Mouse (Mus musculus): ENCODE data around the gene Clec10a. TPM values are rescaled to one million over a fixed set of nuclear protein-coding genes. Genes with fewer than 3 reads are reported as not detected.

Clec10a gene
- polyA plus RNA-seq, 1 experiment from 2014 or later, result 1.4 TPM

- Histone ChIP-seq H3K4me3 (ENCODE audit: low read depth, low read length) (no peak overlapping the region), H3K4me2 (replicated peaks; ENCODE audit: low read depth, low read length) (no peak overlapping the region)
- 76% methylated on average over 5 of the region's 5 CpGs for WGBS
These were observed 52.9 kb downstream of the Clec10a start for GRCm38 (mm10) chr11:70208778-70209388.

DNA sequence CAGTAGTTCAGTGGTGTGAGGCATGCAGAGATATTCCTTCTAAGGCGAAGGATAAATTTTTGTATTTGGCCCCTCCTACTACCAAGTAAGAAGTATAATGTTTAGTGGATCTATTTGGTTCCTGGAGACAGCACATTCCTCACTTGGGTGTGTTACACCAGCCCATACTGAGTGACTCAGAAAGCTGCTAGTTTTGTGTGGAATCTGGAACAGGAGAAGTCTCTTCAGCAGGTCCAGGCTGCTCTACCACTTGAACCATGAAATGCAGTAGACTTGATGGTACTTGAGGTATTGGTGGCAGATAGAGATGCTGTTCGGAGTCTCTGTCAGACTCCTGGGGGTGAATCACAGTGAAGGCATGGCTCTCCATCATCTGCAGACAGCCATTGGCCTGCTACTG, 54.7 kb downstream of the Clec10a start:
- Histone ChIP-seq H3K36me3 (ENCODE audit: control insufficient read depth, insufficient read depth, low read length) (no peaks in the 10 kb centered on the region), H3K4me1 (replicated peaks; ENCODE audit: control insufficient read depth, insufficient read depth, low read length) (peaks cover 6% of the 10 kb centered on the region; the same call in 1 of the 2 replicates), H3K27me3 (ENCODE audit: control insufficient read depth, insufficient read depth, low read length) (peaks cover 30% of the 10 kb centered on the region), H3K9ac (ENCODE audit: low read depth, low read length) (no peak overlapping the region), H3K4me2 (replicated peaks; ENCODE audit: low read depth, low read length) (no peak overlapping the region), H3K4me3 (ENCODE audit: low read depth, low read length) (no peak overlapping the region), H3K27ac (ENCODE audit: low read depth, low read length) (no peak overlapping the region), H3K9me3 (ENCODE audit: control insufficient read depth, low read length) (no peaks in the 10 kb centered on the region)
- DNase-seq (ENCODE audit: low spot score), result no peak
- ATAC-seq (ENCODE audit: low FRiP score), result no peak
- WGBS, result 97% methylated on average over 2 of the region's 2 CpGs

More at GRCm38 (mm10) chr11:70208778-70209388, 52.9 kb downstream of the Clec10a start:
- ATAC-seq (ENCODE audit: low FRiP score), result no peak
- Histone ChIP-seq H3K9ac (ENCODE audit: low read depth, low read length) (no peak overlapping the region), H3K4me1 (replicated peaks; ENCODE audit: control insufficient read depth, insufficient read depth, low read length) (no peaks in the 10 kb centered on the region), H3K36me3 (ENCODE audit: control insufficient read depth, insufficient read depth, low read length) (no peaks in the 10 kb centered on the region), H3K9me3 (ENCODE audit: control insufficient read depth, low read length) (no peaks in the 10 kb centered on the region), H3K27me3 (ENCODE audit: control insufficient read depth, insufficient read depth, low read length) (peaks cover 12% of the 10 kb centered on the region), H3K27ac (ENCODE audit: low read depth, low read length) (no peak overlapping the region)
- no peak for DNase-seq (ENCODE audit: low spot score)

DNA sequence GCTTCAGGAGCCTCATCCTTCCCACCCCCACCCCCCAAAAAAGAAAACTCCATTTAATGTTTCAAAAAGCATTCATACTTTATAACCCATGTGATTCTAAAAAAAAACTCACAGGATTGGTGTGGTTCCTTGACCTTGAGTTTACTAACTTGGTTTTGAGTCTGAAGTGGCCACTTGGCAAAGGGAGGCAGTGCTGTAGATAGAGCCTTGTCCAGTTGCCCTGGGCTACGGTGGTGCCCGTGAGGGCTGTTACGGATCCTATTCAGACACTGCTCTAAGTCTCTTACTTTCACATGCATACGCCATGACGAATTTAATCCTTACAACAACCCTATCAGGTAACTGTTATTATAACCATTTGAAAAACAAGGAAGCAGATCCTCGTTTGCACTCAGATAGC, 56.0 kb downstream of the Clec10a start:
- WGBS, result 78% methylated on average over 6 of the region's 6 CpGs

DNA sequence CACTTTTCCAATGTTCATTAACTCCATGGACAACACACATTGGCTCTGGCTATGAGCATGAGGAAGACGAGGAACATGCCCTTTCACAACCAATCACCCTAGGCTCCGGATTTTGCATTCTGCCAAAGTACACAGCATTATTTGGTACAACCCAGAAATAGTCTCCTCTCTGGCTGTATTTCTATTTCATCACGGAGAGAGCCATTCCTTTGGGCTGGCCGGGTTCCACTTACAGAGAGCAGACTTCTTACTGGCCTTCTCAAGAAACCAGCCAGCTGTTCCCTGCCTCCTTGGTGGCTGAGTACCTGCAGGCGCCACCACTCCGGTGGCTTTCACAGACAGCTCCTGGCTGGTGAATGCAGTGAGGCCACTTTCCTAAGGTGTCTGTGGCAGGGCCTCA, 56.4 kb downstream of the Clec10a start, which contains the start of gene Slc16a11:
Gene Slc16a11 (plus strand): TSS at position 330 of the 400 bp plus-strand sequence.
- Histone ChIP-seq H3K4me3 (ENCODE audit: low read depth, low read length) (0 out of 2 replicates have a peak within 1 kb of the TSS, but pooled peaks have one; percentile 23), H3K4me1 (replicated peaks; ENCODE audit: control insufficient read depth, insufficient read depth, low read length) (peaks cover 6% of the 10 kb centered on the region; the same call in 1 of the 2 replicates), H3K27ac (ENCODE audit: low read depth, low read length) (no peak within 1 kb of the TSS), H3K9me3 (ENCODE audit: control insufficient read depth, low read length) (no peaks in the 10 kb centered on the region), H3K36me3 (ENCODE audit: control insufficient read depth, insufficient read depth, low read length) (no peaks in the 10 kb centered on the region), H3K9ac (ENCODE audit: low read depth, low read length) (no peak within 1 kb of the TSS), H3K27me3 (ENCODE audit: control insufficient read depth, insufficient read depth, low read length) (peaks cover 43% of the 10 kb centered on the region), H3K4me2 (replicated peaks; ENCODE audit: low read depth, low read length) (peak within 1 kb of the TSS; percentile 49; the same call in 1 of the 2 replicates)
- ATAC-seq (ENCODE audit: low FRiP score) (no peak), DNase-seq (ENCODE audit: low spot score) (no peak)
- 64% methylated on average over 6 of the region's 6 CpGs for WGBS

More for the DNA sequence above, 56.0 kb downstream of the Clec10a start:
- H3K9me3 ChIP-seq (ENCODE audit: control insufficient read depth, low read length), result no peaks in the 10 kb centered on the region
- no peak overlapping the region for H3K4me3 ChIP-seq (ENCODE audit: low read depth, low read length)
- peaks cover 6% of the 10 kb centered on the region; the same call in 1 of the 2 replicates for H3K4me1 ChIP-seq (replicated peaks; ENCODE audit: control insufficient read depth, insufficient read depth, low read length)
- no peak overlapping the region for H3K4me2 ChIP-seq (replicated peaks; ENCODE audit: low read depth, low read length)
- ATAC-seq (ENCODE audit: low FRiP score) (no peak), DNase-seq (ENCODE audit: low spot score) (no peak)
- peaks cover 42% of the 10 kb centered on the region for H3K27me3 ChIP-seq (ENCODE audit: control insufficient read depth, insufficient read depth, low read length)
- H3K27ac ChIP-seq (ENCODE audit: low read depth, low read length), result no peak overlapping the region
- no peaks in the 10 kb centered on the region for H3K36me3 ChIP-seq (ENCODE audit: control insufficient read depth, insufficient read depth, low read length)
- no peak overlapping the region for H3K9ac ChIP-seq (ENCODE audit: low read depth, low read length)

GRCm38 (mm10) chr11:70212896-70213295, 56.9 kb downstream of the Clec10a start:
- DNase-seq (ENCODE audit: low spot score) (peak; percentile 69), ATAC-seq (ENCODE audit: low FRiP score) (no peak)
- 8% methylated on average over 9 of the region's 9 CpGs for WGBS
- no peak overlapping the region for H3K27ac ChIP-seq (ENCODE audit: low read depth, low read length)
- no peak overlapping the region for H3K4me2 ChIP-seq (replicated peaks; ENCODE audit: low read depth, low read length)
- no peak overlapping the region for H3K9ac ChIP-seq (ENCODE audit: low read depth, low read length)
- H3K4me1 ChIP-seq (replicated peaks; ENCODE audit: control insufficient read depth, insufficient read depth, low read length), result peaks cover 6% of the 10 kb centered on the region; the same call in 1 of the 2 replicates
- H3K27me3 ChIP-seq (ENCODE audit: control insufficient read depth, insufficient read depth, low read length), result peaks cover 43% of the 10 kb centered on the region
- H3K4me3 ChIP-seq (ENCODE audit: low read depth, low read length), result no peak overlapping the region
- H3K9me3 ChIP-seq (ENCODE audit: control insufficient read depth, low read length), result no peaks in the 10 kb centered on the region
- H3K36me3 ChIP-seq (ENCODE audit: control insufficient read depth, insufficient read depth, low read length), result no peaks in the 10 kb centered on the region

GRCm38 (mm10) chr11:70213736-70214135, 57.7 kb downstream of the Clec10a start:
- Histone ChIP-seq H3K9ac (ENCODE audit: low read depth, low read length) (no peak overlapping the region; the same call in 1 of the 2 replicates), H3K27me3 (ENCODE audit: control insufficient read depth, insufficient read depth, low read length) (peaks cover 43% of the 10 kb centered on the region), H3K4me1 (replicated peaks; ENCODE audit: control insufficient read depth, insufficient read depth, low read length) (peaks cover 8% of the 10 kb centered on the region; the same call in 1 of the 2 replicates), H3K27ac (ENCODE audit: low read depth, low read length) (no peak overlapping the region), H3K36me3 (ENCODE audit: control insufficient read depth, insufficient read depth, low read length) (no peaks in the 10 kb centered on the region), H3K4me2 (replicated peaks; ENCODE audit: low read depth, low read length) (peak overlapping the region; percentile 49), H3K4me3 (ENCODE audit: low read depth, low read length) (peak overlapping the region; percentile 23), H3K9me3 (ENCODE audit: control insufficient read depth, low read length) (no peaks in the 10 kb centered on the region)
- 8% methylated on average over 26 of the region's 26 CpGs for WGBS
- DNase-seq (ENCODE audit: low spot score) (no peak), ATAC-seq (ENCODE audit: low FRiP score) (no peak)

DNA sequence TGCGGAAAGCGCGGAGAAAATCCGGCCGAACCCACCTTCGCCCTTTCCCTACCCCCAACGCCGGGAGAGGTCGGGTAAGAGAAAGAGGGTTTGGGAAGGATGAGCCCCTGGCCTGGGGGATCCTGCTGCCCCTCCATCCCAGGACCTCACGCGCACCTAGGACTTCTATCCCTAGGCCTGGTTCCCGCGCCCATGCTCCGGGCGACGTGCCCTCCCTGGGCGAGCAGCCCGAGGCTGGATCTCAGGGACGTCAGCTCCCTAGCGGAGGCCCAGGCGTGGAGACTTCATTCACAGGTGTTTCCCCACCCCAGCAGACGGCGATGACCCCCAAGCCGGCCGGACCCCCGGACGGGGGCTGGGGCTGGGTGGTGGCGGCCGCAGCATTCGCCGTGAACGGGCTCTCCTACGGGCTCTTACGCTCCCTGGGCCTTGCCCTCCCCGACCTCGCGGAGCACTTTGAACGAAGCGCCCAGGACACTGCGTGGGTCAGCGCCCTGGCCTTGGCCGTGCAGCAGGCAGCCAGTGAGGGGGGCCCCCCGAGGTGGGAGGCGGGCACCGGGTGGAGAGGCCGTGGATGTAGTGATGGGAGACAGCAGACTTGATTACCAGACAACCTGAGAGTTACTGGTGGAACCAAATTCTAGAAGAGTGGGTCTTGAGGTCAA, 58.3 kb downstream of the Clec10a start:
- ATAC-seq (ENCODE audit: low FRiP score), result peak; percentile 40; the same call in 1 of the 2 replicates
- under 1% methylated on average over 46 of the region's 46 CpGs for WGBS
- Histone ChIP-seq H3K27me3 (ENCODE audit: control insufficient read depth, insufficient read depth, low read length) (peaks cover 43% of the 10 kb centered on the region), H3K36me3 (ENCODE audit: control insufficient read depth, insufficient read depth, low read length) (no peaks in the 10 kb centered on the region), H3K4me3 (ENCODE audit: low read depth, low read length) (peak overlapping the region; percentile 23), H3K27ac (ENCODE audit: low read depth, low read length) (no peak overlapping the region), H3K9me3 (ENCODE audit: control insufficient read depth, low read length) (no peaks in the 10 kb centered on the region), H3K4me2 (replicated peaks; ENCODE audit: low read depth, low read length) (peak overlapping the region; percentile 49), H3K9ac (ENCODE audit: low read depth, low read length) (peak overlapping the region; percentile 25; the same call in 1 of the 2 replicates), H3K4me1 (replicated peaks; ENCODE audit: control insufficient read depth, insufficient read depth, low read length) (peaks cover 8% of the 10 kb centered on the region; the same call in 1 of the 2 replicates)
- DNase-seq (ENCODE audit: low spot score), result peak; percentile 48

DNA sequence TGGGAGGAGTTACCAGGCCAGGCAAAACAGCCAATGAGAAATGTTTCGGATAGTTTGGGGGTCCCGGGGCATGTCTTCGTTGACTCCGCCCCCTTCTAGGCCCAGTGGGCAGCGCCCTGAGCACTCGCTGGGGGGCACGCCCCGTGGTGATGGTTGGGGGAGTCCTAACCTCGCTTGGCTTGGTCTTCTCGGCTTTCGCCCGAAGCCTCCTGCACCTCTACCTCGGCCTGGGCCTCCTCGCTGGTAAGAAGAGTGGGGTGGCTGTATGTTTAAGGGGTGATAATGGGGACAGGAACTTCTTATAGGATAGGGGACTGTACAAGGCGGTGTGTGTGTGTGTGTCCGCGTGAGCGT, 58.8 kb downstream of the Clec10a start:
- H3K4me1 ChIP-seq (replicated peaks; ENCODE audit: control insufficient read depth, insufficient read depth, low read length), result peaks cover 8% of the 10 kb centered on the region; the same call in 1 of the 2 replicates
- H3K27ac ChIP-seq (ENCODE audit: low read depth, low read length), result no peak overlapping the region
- H3K9me3 ChIP-seq (ENCODE audit: control insufficient read depth, low read length), result no peaks in the 10 kb centered on the region
- no peak overlapping the region for H3K9ac ChIP-seq (ENCODE audit: low read depth, low read length)
- peak; percentile 30 for DNase-seq (ENCODE audit: low spot score)
- no peaks in the 10 kb centered on the region for H3K36me3 ChIP-seq (ENCODE audit: control insufficient read depth, insufficient read depth, low read length)
- 4% methylated on average over 18 of the region's 18 CpGs for WGBS
- peaks cover 43% of the 10 kb centered on the region for H3K27me3 ChIP-seq (ENCODE audit: control insufficient read depth, insufficient read depth, low read length)
- H3K4me3 ChIP-seq (ENCODE audit: low read depth, low read length), result peak overlapping the region; percentile 23; the same call in 1 of the 2 replicates
- H3K4me2 ChIP-seq (replicated peaks; ENCODE audit: low read depth, low read length), result no peak overlapping the region; the same call in 1 of the 2 replicates
- no peak for ATAC-seq (ENCODE audit: low FRiP score)
